Comparison of ENCODE assay signal across 15 mouse cellular contexts in genomic region chr5:21030226-21030625, GRCm38 (mm10). TPM values are rescaled to one million over a fixed set of nuclear protein-coding genes. Genes with fewer than 3 reads are reported as not detected.
A peak's percentile ranks its signal among the peaks of the same experiment; 100 is the strongest.
DNase-seq lines count a peak whose midpoint lies in the region; ATAC-seq and TF ChIP-seq lines count a peak whose summit lies in the region.
"Had no signal": no experiment of that assay in that cellular context is flagged by ENCODE, and none has a peak within 500 bp of the region (broad histone marks: within the 10 kb centered on the region; RNA-seq: fewer than 3 reads in every experiment).

No protein-coding gene starts in this region.

- TF ChIP-seq CTCF in CH12.LX (conservative IDR thresholded peaks at IDR 0.05 in 1 of 2, IDR thresholded peaks at IDR 0.05 in 1 of 2; ENCODE audit: low read depth in 2 of 2, low read length in 2 of 2): no peak

- H3K79me2 ChIP-seq in CH12.LX (replicated peaks; ENCODE audit: control insufficient read depth, extremely low read depth, insufficient read depth, poor library complexity, severe bottlenecking): no peaks in the 10 kb centered on the region; the same call in 1 of the 2 replicates

- H3K4me1 ChIP-seq in liver, embryonic 12.5 days: peaks cover 14% of the 10 kb centered on the region; the same call in 1 of the 2 replicates
- peaks cover 3% of the 10 kb centered on the region; the same call in 1 of the 2 replicates for H3K4me1 ChIP-seq in liver, embryonic 11.5 days (replicated peaks; ENCODE audit: control insufficient read depth, insufficient read depth, low read length)
- H3K4me1 ChIP-seq in CH12.LX (ENCODE audit: control insufficient read depth in 1 of 2, insufficient read depth in 2 of 2): peaks cover 12 to 62% of the 10 kb centered on the region in 2 experiments

- no peak for TF ChIP-seq RAD21 in CH12.LX (IDR thresholded peaks at IDR 0.05; ENCODE audit: low read depth, low read length)

- no peaks in the 10 kb centered on the region for H3K27me3 ChIP-seq in liver, embryonic 12.5 days (replicated peaks)
- H3K27me3 ChIP-seq in liver, embryonic 11.5 days (replicated peaks; ENCODE audit: control insufficient read depth, insufficient read depth, low read length): no peaks in the 10 kb centered on the region
- no peaks in the 10 kb centered on the region for H3K27me3 ChIP-seq in CH12.LX (replicated peaks)
- H3K27me3 ChIP-seq: heart, embryonic 13.5 days; hindbrain, embryonic 15.5 days; kidney, embryonic 15.5 days; midbrain, embryonic 12.5 days; stomach, embryonic 15.5 days had no signal

- no peak overlapping the region for H3K4me3 ChIP-seq in liver, embryonic 12.5 days
- H3K4me3 ChIP-seq in liver, embryonic 11.5 days (ENCODE audit: low read depth, low read length): no peak overlapping the region
- no peak overlapping the region for H3K4me3 ChIP-seq in CH12.LX (replicated peaks in 1 of 3; ENCODE audit: low read depth in 2 of 3, low read length in 2 of 3, poor library complexity in 1 of 3)
- H3K4me3 ChIP-seq: erythroblast, embryonic 14.5 days; heart, embryonic 13.5 days; hindbrain, embryonic 15.5 days; kidney, embryonic 15.5 days; midbrain, embryonic 12.5 days; stomach, embryonic 15.5 days had no signal

- no peak overlapping the region for H3K9ac ChIP-seq in liver, embryonic 12.5 days
- no peak overlapping the region for H3K9ac ChIP-seq in liver, embryonic 11.5 days (ENCODE audit: low read depth, low read length)
- peak overlapping the region; percentile 48; the same call in 1 of the 2 replicates for H3K9ac ChIP-seq in CH12.LX (ENCODE audit: insufficient read depth, low read depth)
- H3K9ac ChIP-seq: heart, embryonic 13.5 days; hindbrain, embryonic 15.5 days; kidney, embryonic 15.5 days; midbrain, embryonic 12.5 days; stomach, embryonic 15.5 days had no signal

- TF ChIP-seq EP300 in CH12.LX (IDR thresholded peaks at IDR 0.05; ENCODE audit: low read length): peak; percentile 96

- dilution Hi-C loops in CH12.LX (cut with MboI; ENCODE audit: extremely low pct_ligation_motif_present, extremely low pct_unique_long_range_greater_than_20kb, low sequenced_read_pairs): no loop called here

- H3K27ac ChIP-seq in liver, embryonic 12.5 days: peak overlapping the region; percentile 36; the same call in 1 of the 2 replicates
- H3K27ac ChIP-seq in liver, embryonic 11.5 days (ENCODE audit: low read depth, low read length): no peak overlapping the region
- H3K27ac ChIP-seq in CH12.LX (ENCODE audit: insufficient read depth, low read depth): no peak overlapping the region
- H3K27ac ChIP-seq: heart, embryonic 13.5 days; hindbrain, embryonic 15.5 days; kidney, embryonic 15.5 days; midbrain, embryonic 12.5 days; stomach, embryonic 15.5 days had no signal

- H3K36me3 ChIP-seq in liver, embryonic 12.5 days: peaks cover 20% of the 10 kb centered on the region
- H3K36me3 ChIP-seq in liver, embryonic 11.5 days (ENCODE audit: control insufficient read depth, insufficient read depth, low read length): peaks cover 11% of the 10 kb centered on the region; the same call in 1 of the 2 replicates
- peaks cover 3 to 11% of the 10 kb centered on the region in 2 experiments for H3K36me3 ChIP-seq in CH12.LX (replicated peaks in 1 of 2; ENCODE audit: control insufficient read depth in 1 of 2, insufficient read depth in 1 of 2, low read length in 1 of 2)

- TF ChIP-seq POLR2A in CH12.LX (IDR thresholded peaks at IDR 0.05; ENCODE audit: low read depth, low read length): no peak

- in situ Hi-C loops in CH12.LX (cut with MboI; ENCODE audit: low pct_ligation_motif_present, low pct_unique_long_range_greater_than_20kb, low sequenced_read_pairs): loop anchor here (25.0 kb wide), 1 partner anchor 382 kb away; the partner anchor contains the start of genes Ccdc146 and Fam185a

- DNase-seq in liver, embryonic 11.5 days (ENCODE audit: low spot score): no peak
- peak; percentile 68 for DNase-seq in CH12.LX (ENCODE audit: extremely low read depth)
- no peak for DNase-seq in thymus, postnatal 10 days (ENCODE audit: low spot score in 2 of 2)
- no peak for DNase-seq in frontal cortex, adult 2 months (ENCODE audit: extremely low spot score in 1 of 2, low spot score in 1 of 2)
- DNase-seq: cerebellum, postnatal 10 days had no signal

- no peaks in the 10 kb centered on the region for H3K9me3 ChIP-seq in liver, embryonic 12.5 days (replicated peaks)
- no peaks in the 10 kb centered on the region for H3K9me3 ChIP-seq in liver, embryonic 11.5 days (ENCODE audit: control insufficient read depth, low read length)
- peaks cover 2% of the 10 kb centered on the region for H3K9me3 ChIP-seq in CH12.LX (replicated peaks; ENCODE audit: low read length)
- H3K9me3 ChIP-seq: heart, embryonic 13.5 days; hindbrain, embryonic 15.5 days; kidney, embryonic 15.5 days; midbrain, embryonic 12.5 days; stomach, embryonic 15.5 days had no signal

- H3K4me2 ChIP-seq in liver, embryonic 12.5 days: no peak overlapping the region
- H3K4me2 ChIP-seq in liver, embryonic 11.5 days: no peak overlapping the region
- H3K4me2 ChIP-seq in CH12.LX (ENCODE audit: insufficient read depth, low read depth, poor library complexity, severe bottlenecking): peak overlapping the region; percentile 44; the same call in 1 of the 2 replicates
- H3K4me2 ChIP-seq: heart, embryonic 13.5 days; hindbrain, embryonic 15.5 days; kidney, embryonic 15.5 days; midbrain, embryonic 12.5 days; stomach, embryonic 15.5 days had no signal

- ATAC-seq in liver, embryonic 12.5 days: no peak
- ATAC-seq in liver, embryonic 11.5 days (replicated peaks; ENCODE audit: low FRiP score): no peak
- ATAC-seq in common myeloid progenitor, adult 5-6 weeks (replicated peaks; ENCODE audit: low read depth, poor library complexity, severe bottlenecking): peak; percentile 98
- ATAC-seq in monocyte, adult 5-6 weeks (replicated peaks; ENCODE audit: insufficient number of reproducible peaks, low FRiP score, low TSS enrichment, poor library complexity, severe bottlenecking): peak; percentile 90
- ATAC-seq: activated CD4-positive, CD25-positive, alpha-beta regulatory T cell, adult 4 months had no signal

TF ChIP-seq in CH12.LX, 34 proteins besides CTCF, POLR2A, EP300 and RAD21 (continues in another document):
- TF ChIP-seq MAZ (IDR thresholded peaks at IDR 0.05; ENCODE audit: low read depth, low read length): no peak
- TF ChIP-seq MEF2A (IDR thresholded peaks at IDR 0.05; ENCODE audit: borderline replicate concordance, low read depth, low read length): peak; percentile 37; the same call in 1 of the 2 replicates
- no peak for TF ChIP-seq RCOR1 (conservative IDR thresholded peaks at IDR 0.05; ENCODE audit: low read depth, low read length)
- no peak for TF ChIP-seq POLR2AphosphoS2 (IDR thresholded peaks at IDR 0.05; ENCODE audit: low read depth, low read length)
- no peak for TF ChIP-seq ELF1 (IDR thresholded peaks at IDR 0.05; ENCODE audit: low read depth, low read length)
- no peak for TF ChIP-seq ZKSCAN1 (IDR thresholded peaks at IDR 0.05; ENCODE audit: borderline replicate concordance, low read depth, low read length)
- TF ChIP-seq BHLHE40 (IDR thresholded peaks at IDR 0.05; ENCODE audit: low read depth, low read length): no peak
- TF ChIP-seq ZC3H11A (IDR thresholded peaks at IDR 0.05; ENCODE audit: low read depth, low read length): no peak
- peak; percentile 84 for TF ChIP-seq IRF4 (IDR thresholded peaks at IDR 0.05; ENCODE audit: low read depth, low read length)
- no peak for TF ChIP-seq PAX5 (IDR thresholded peaks at IDR 0.05; ENCODE audit: low read length)
- TF ChIP-seq JUN (IDR thresholded peaks at IDR 0.05; ENCODE audit: insufficient read depth, low read depth, low read length): peak; percentile 32
- no peak for TF ChIP-seq MXI1 (IDR thresholded peaks at IDR 0.05; ENCODE audit: low read depth, low read length)
- no peak for TF ChIP-seq GABPA (IDR thresholded peaks at IDR 0.05; ENCODE audit: insufficient replicate concordance, low read depth, low read length)
- no peak for TF ChIP-seq ZNF384 (IDR thresholded peaks at IDR 0.05; ENCODE audit: low read depth, low read length)
- TF ChIP-seq SMC3 (IDR thresholded peaks at IDR 0.05; ENCODE audit: low read depth, low read length): no peak
- TF ChIP-seq TBP (conservative IDR thresholded peaks at IDR 0.05; ENCODE audit: low read depth, low read length): no peak
- peak; percentile 76 for TF ChIP-seq MAFK (IDR thresholded peaks at IDR 0.05; ENCODE audit: insufficient replicate concordance, low read length)
- no peak for TF ChIP-seq HCFC1 (IDR thresholded peaks at IDR 0.05; ENCODE audit: low read depth, low read length)
- no peak for TF ChIP-seq ZMIZ1 (IDR thresholded peaks at IDR 0.05; ENCODE audit: low read depth, low read length)
- no peak for TF ChIP-seq NELFE (IDR thresholded peaks at IDR 0.05; ENCODE audit: low read depth, low read length)
- peak; percentile 71 for TF ChIP-seq JUND (conservative IDR thresholded peaks at IDR 0.05; ENCODE audit: low read depth, low read length)
- no peak for TF ChIP-seq MAX (IDR thresholded peaks at IDR 0.05; ENCODE audit: low read length)
- TF ChIP-seq KAT2A (IDR thresholded peaks at IDR 0.05; ENCODE audit: insufficient replicate concordance, low read length): no peak
- no peak for TF ChIP-seq CHD1 (IDR thresholded peaks at IDR 0.05; ENCODE audit: low read depth, low read length)
- no peak for TF ChIP-seq MYC (IDR thresholded peaks at IDR 0.05; ENCODE audit: low read depth, low read length)
- TF ChIP-seq USF2 (conservative IDR thresholded peaks at IDR 0.05; ENCODE audit: low read depth, low read length): no peak
- TF ChIP-seq USF1 (IDR thresholded peaks at IDR 0.05; ENCODE audit: low read depth, low read length): no peak
- no peak for TF ChIP-seq CHD2 (IDR thresholded peaks at IDR 0.05; ENCODE audit: low read length)
- no peak for TF ChIP-seq E2F4 (IDR thresholded peaks at IDR 0.05; ENCODE audit: insufficient replicate concordance, low read depth, low read length)
- peak; percentile 45; the same call in 1 of the 2 replicates for TF ChIP-seq TCF12 (IDR thresholded peaks at IDR 0.05; ENCODE audit: low read depth, low read length)
- no peak for TF ChIP-seq NRF1 (IDR thresholded peaks at IDR 0.05; ENCODE audit: low read depth, low read length)
- TF ChIP-seq SIN3A (IDR thresholded peaks at IDR 0.05; ENCODE audit: low read length): no peak

RNA-seq across cellular contexts. Expression of gene Ptpn12, which starts 25.5 kb away (rescaled TPM):
- 16.9 and 17.1 TPM in 2 replicates for polyA plus RNA-seq in liver, embryonic 12.5 days (2016; fragmentation: Nextera tagmentation; extraction: Ambion mirVana)
- 19.0 and 23.3 TPM in 2 replicates for polyA plus RNA-seq in liver, embryonic 11.5 days (2014; fragmentation: Nextera tagmentation; extraction: Ambion mirVana)
- 3.2 and 4.1 TPM in 2 replicates for total RNA-seq in CH12.LX (2012; rRNA removed)
- 15.9 and 16.5 TPM in 2 replicates for total RNA-seq in CH12.LX (2014; rRNA removed)
- 12.7 and 14.4 TPM in 2 replicates for polyA plus RNA-seq in CH12.LX (2012; ENCODE audit: insufficient read length, low read depth)
- 44.6 and 45.5 TPM in 2 replicates for total RNA-seq in common myeloid progenitor, adult 5-6 weeks (2017)
- 113 to 194 TPM (median 152 TPM) in 3 replicates for total RNA-seq in monocyte, adult 5-6 weeks (2017)
- polyA plus RNA-seq in frontal cortex, adult 2 months (2012; rRNA removed): 57.8 and 64.0 TPM in 2 replicates

Comparison
In these comparisons a context has a peak if more than half of its experiments do, and no peak if none do; other contexts are left out.
1. ATAC-seq: peak in common myeloid progenitor, adult 5-6 weeks (single experiment) and monocyte, adult 5-6 weeks (single experiment); none in liver, embryonic 12.5 days (single experiment) and liver, embryonic 11.5 days (single experiment).